Comparison of ENCODE assay signal across 16 mouse cellular contexts in genomic region chr15:77236055-77236567, GRCm38 (mm10).
A peak's percentile ranks its signal among the peaks of the same experiment; 100 is the strongest.
DNase-seq lines count a peak whose midpoint lies in the region; ATAC-seq and TF ChIP-seq lines count a peak whose summit lies in the region.
"Had no signal": no experiment of that assay in that cellular context is flagged by ENCODE, and none has a peak within 500 bp of the region (broad histone marks: within the 10 kb centered on the region; RNA-seq: fewer than 3 reads in every experiment).

No protein-coding gene starts in this region.

- H3K4me3 ChIP-seq in heart, embryonic 10.5 days: no peak overlapping the region
- H3K4me3 ChIP-seq in lung, adult 2 months (replicated peaks; ENCODE audit: extremely low read depth, low read depth, low read length): no peak overlapping the region
- no peak overlapping the region for H3K4me3 ChIP-seq in lung, embryonic 16.5 days (ENCODE audit: low read length)
- H3K4me3 ChIP-seq: liver, embryonic 13.5 days; neural tube, embryonic 12.5 days; stomach, embryonic 15.5 days had no signal

- H3K9me3 ChIP-seq in heart, embryonic 10.5 days: no peaks in the 10 kb centered on the region
- H3K9me3 ChIP-seq in lung, embryonic 16.5 days (ENCODE audit: control insufficient read depth, low read length): no peaks in the 10 kb centered on the region
- H3K9me3 ChIP-seq: liver, embryonic 13.5 days; neural tube, embryonic 12.5 days; stomach, embryonic 15.5 days had no signal

- H3K36me3 ChIP-seq in heart, embryonic 10.5 days: no peaks in the 10 kb centered on the region
- H3K36me3 ChIP-seq in lung, embryonic 16.5 days (ENCODE audit: control insufficient read depth, insufficient read depth, low read length): no peaks in the 10 kb centered on the region
- H3K36me3 ChIP-seq: liver, embryonic 13.5 days; neural tube, embryonic 12.5 days; stomach, embryonic 15.5 days had no signal

- no peak overlapping the region; the same call in 1 of the 2 replicates for H3K4me2 ChIP-seq in lung, embryonic 16.5 days (ENCODE audit: low read depth, low read length)
- H3K4me2 ChIP-seq: liver, embryonic 13.5 days; neural tube, embryonic 12.5 days; stomach, embryonic 15.5 days had no signal

- ATAC-seq in lung, embryonic 16.5 days (ENCODE audit: low read depth): no peak
- ATAC-seq: hindbrain, postnatal 0 days had no signal

- TF ChIP-seq POLR2A in lung, adult 2 months (IDR thresholded peaks at IDR 0.05; ENCODE audit: borderline replicate concordance, extremely low read depth, low read depth, low read length): no peak

- no peaks in the 10 kb centered on the region for H3K27me3 ChIP-seq in heart, embryonic 10.5 days (ENCODE audit: insufficient read depth, poor library complexity, severe bottlenecking)
- H3K27me3 ChIP-seq in lung, embryonic 16.5 days (ENCODE audit: control insufficient read depth, insufficient read depth, low read depth, low read length): no peaks in the 10 kb centered on the region
- H3K27me3 ChIP-seq: liver, embryonic 13.5 days; neural tube, embryonic 12.5 days; stomach, embryonic 15.5 days had no signal

- TF ChIP-seq CTCF in lung, adult 2 months (IDR thresholded peaks at IDR 0.05; ENCODE audit: insufficient read depth, low read length): no peak

- DNase-seq in heart, adult 8-10 months (ENCODE audit: low spot score): peak; percentile 72
- no peak for DNase-seq in heart, embryonic 10.5 days (ENCODE audit: low spot score)
- peak; percentile 30 to 63 for DNase-seq in lung, adult 18-20 months
- no peak for DNase-seq in lung, adult 2 months
- DNase-seq in T-cell, adult 2 months (ENCODE audit: low spot score): no peak
- DNase-seq in right cerebral cortex, postnatal 10 days (ENCODE audit: low spot score in 2 of 2): no peak
- DNase-seq in urinary bladder, adult 2 months (ENCODE audit: low spot score): no peak
- DNase-seq: adrenal gland, postnatal 14 days; cerebellum, adult 11 months; embryo, embryonic 11 days; liver, embryonic 13.5 days; midbrain, embryonic 14.5 days had no signal

- peaks cover 76% of the 10 kb centered on the region for H3K4me1 ChIP-seq in heart, embryonic 10.5 days
- H3K4me1 ChIP-seq in lung, adult 2 months (ENCODE audit: control insufficient read depth, insufficient read depth, low read length): peaks cover 33% of the 10 kb centered on the region
- H3K4me1 ChIP-seq in lung, embryonic 16.5 days (replicated peaks; ENCODE audit: control insufficient read depth, insufficient read depth, low read length): peaks cover 20% of the 10 kb centered on the region

- H3K9ac ChIP-seq in lung, embryonic 16.5 days (ENCODE audit: low read length): no peak overlapping the region
- H3K9ac ChIP-seq: liver, embryonic 13.5 days; neural tube, embryonic 12.5 days; stomach, embryonic 15.5 days had no signal

- no peak overlapping the region for H3K27ac ChIP-seq in heart, embryonic 10.5 days
- peak overlapping the region; percentile 47; the same call in 1 of the 2 replicates for H3K27ac ChIP-seq in lung, embryonic 16.5 days (ENCODE audit: low read length)
- H3K27ac ChIP-seq: hindbrain, postnatal 0 days; liver, embryonic 13.5 days; neural tube, embryonic 12.5 days; stomach, embryonic 15.5 days had no signal

- WGBS in heart, embryonic 10.5 days: 26% methylated on average over 7 of the region's 7 CpGs
- 9% methylated on average over 7 of the region's 7 CpGs for WGBS in lung, adult 2 months
- WGBS in lung, embryonic 16.5 days: 30% methylated on average over 7 of the region's 7 CpGs

Comparison
In these comparisons a context has a peak if more than half of its experiments do, and no peak if none do; other contexts are left out.
1. DNase-seq: peak in heart, adult 8-10 months (single experiment) and lung, adult 18-20 months (2 of 2); none in heart, embryonic 10.5 days (single experiment), lung, adult 2 months (single experiment), T-cell, adult 2 months (single experiment), right cerebral cortex, postnatal 10 days (0 of 2) and urinary bladder, adult 2 months (single experiment).